In genomic region chr9:94700549-94700948, GRCm38 (mm10) we compare ENCODE assay signal across 8 mouse cellular contexts. TPM values are rescaled to one million over a fixed set of nuclear protein-coding genes. Genes with fewer than 3 reads are reported as not detected.
DNase-seq lines count a peak whose midpoint lies in the region; ATAC-seq lines count a peak whose summit lies in the region.

No protein-coding gene starts in this region.

- H3K4me2 ChIP-seq in heart, embryonic 11.5 days = no peak overlapping the region
- H3K4me2 ChIP-seq in embryonic facial prominence, embryonic 14.5 days (ENCODE audit: low read depth, low read length) = no peak overlapping the region
- no peak overlapping the region for H3K4me2 ChIP-seq in hindbrain, embryonic 12.5 days (replicated peaks)

- DNase-seq in heart, adult 8-10 months (ENCODE audit: low spot score) = peak; percentile 26
- DNase-seq in ZHBTc4 (ENCODE audit: low read depth, low spot score) = peak; percentile 26
- peak; percentile 72 for DNase-seq in embryonic facial prominence, embryonic 14.5 days (ENCODE audit: low spot score)
- peak; percentile 62 to 67 for DNase-seq in left cerebral cortex, postnatal 14 days (ENCODE audit: low spot score in 2 of 2)
- peak; percentile 53 for DNase-seq in retina, adult 2 months (ENCODE audit: low read depth, low spot score)
- DNase-seq in c-Kit-positive CD71-positive TER-119-positive erythroid progenitor cells, embryonic 14.5 days (ENCODE audit: low spot score) = no peak

- H3K4me3 ChIP-seq in heart, embryonic 11.5 days (ENCODE audit: low read depth, low read length) = no peak overlapping the region
- H3K4me3 ChIP-seq in embryonic facial prominence, embryonic 14.5 days (ENCODE audit: low read depth, low read length) = no peak overlapping the region
- no peak overlapping the region for H3K4me3 ChIP-seq in hindbrain, embryonic 12.5 days

- H3K9ac ChIP-seq in heart, embryonic 11.5 days (ENCODE audit: low read depth, low read length) = no peak overlapping the region
- no peak overlapping the region for H3K9ac ChIP-seq in embryonic facial prominence, embryonic 14.5 days (ENCODE audit: low read depth, low read length)
- no peak overlapping the region for H3K9ac ChIP-seq in hindbrain, embryonic 12.5 days

- no peak overlapping the region for H3K27ac ChIP-seq in heart, embryonic 11.5 days (ENCODE audit: low read depth, low read length)
- H3K27ac ChIP-seq in embryonic facial prominence, embryonic 14.5 days (replicated peaks; ENCODE audit: low read depth, low read length) = no peak overlapping the region
- H3K27ac ChIP-seq in hindbrain, embryonic 12.5 days = no peak overlapping the region

- ATAC-seq in heart, embryonic 11.5 days (replicated peaks; ENCODE audit: insufficient number of reproducible peaks, low FRiP score, low TSS enrichment) = no peak
- ATAC-seq in embryonic facial prominence, embryonic 14.5 days (ENCODE audit: low read depth) = peak; percentile 42; the same call in 1 of the 2 replicates
- peak; percentile 53; the same call in 1 of the 2 replicates for ATAC-seq in hindbrain, embryonic 12.5 days (ENCODE audit: low FRiP score)

- peaks cover 3% of the 10 kb centered on the region for H3K4me1 ChIP-seq in heart, embryonic 11.5 days (ENCODE audit: control insufficient read depth, insufficient read depth, low read length)
- H3K4me1 ChIP-seq in embryonic facial prominence, embryonic 14.5 days (ENCODE audit: control insufficient read depth, insufficient read depth, low read length) = no peaks in the 10 kb centered on the region
- H3K4me1 ChIP-seq in hindbrain, embryonic 12.5 days = peaks cover 9% of the 10 kb centered on the region

- H3K27me3 ChIP-seq in heart, embryonic 11.5 days (ENCODE audit: control insufficient read depth, insufficient read depth, low read length) = no peaks in the 10 kb centered on the region
- H3K27me3 ChIP-seq in embryonic facial prominence, embryonic 14.5 days (replicated peaks; ENCODE audit: control insufficient read depth, insufficient read depth, low read length) = no peaks in the 10 kb centered on the region
- H3K27me3 ChIP-seq in hindbrain, embryonic 12.5 days = no peaks in the 10 kb centered on the region

- no peaks in the 10 kb centered on the region for H3K9me3 ChIP-seq in heart, embryonic 11.5 days (replicated peaks; ENCODE audit: control insufficient read depth, low read length)
- no peaks in the 10 kb centered on the region for H3K9me3 ChIP-seq in embryonic facial prominence, embryonic 14.5 days (ENCODE audit: control insufficient read depth, low read length)
- H3K9me3 ChIP-seq in hindbrain, embryonic 12.5 days (replicated peaks) = no peaks in the 10 kb centered on the region

- WGBS in heart, embryonic 11.5 days (ENCODE audit: insufficient replicate concordance) = 81% methylated on average over 1 of the region's 1 CpGs
- WGBS in embryonic facial prominence, embryonic 14.5 days = 58% methylated on average over 1 of the region's 1 CpGs
- WGBS in hindbrain, embryonic 12.5 days = 71% methylated on average over 1 of the region's 1 CpGs

- intact Hi-C loops in left cerebral cortex, postnatal 14 days (cut with DNase I) = no loop called here

- H3K36me3 ChIP-seq in heart, embryonic 11.5 days (ENCODE audit: control insufficient read depth, insufficient read depth, low read length) = no peaks in the 10 kb centered on the region
- no peaks in the 10 kb centered on the region for H3K36me3 ChIP-seq in embryonic facial prominence, embryonic 14.5 days (ENCODE audit: control insufficient read depth, insufficient read depth, low read length)
- H3K36me3 ChIP-seq in hindbrain, embryonic 12.5 days = no peaks in the 10 kb centered on the region

RNA-seq across cellular contexts. Expression of gene Slc9a9, which starts 30.8 kb away (rescaled TPM):
- total RNA-seq in heart, adult 8-10 months (2022) = 1 to 10 TPM; 1.7 to 3.0 (median 2.4) TPM
- 4.1 and 4.4 TPM in 2 replicates for polyA plus RNA-seq in heart, embryonic 11.5 days (2014; fragmentation: Nextera tagmentation; extraction: Ambion mirVana)
- 6.5 and 8.0 TPM in 2 replicates for polyA plus RNA-seq in embryonic facial prominence, embryonic 14.5 days (2014; fragmentation: Nextera tagmentation; extraction: Ambion mirVana)
- 4.9 and 6.2 TPM in 2 replicates for polyA plus RNA-seq in hindbrain, embryonic 12.5 days (2016; fragmentation: Nextera tagmentation; extraction: Ambion mirVana)
- 10 to 100 TPM; 14.8 to 16.1 TPM for total RNA-seq in left cerebral cortex, postnatal 14 days (2021)
